Mouse (Mus musculus): Measurements from ENCODE around the gene Ppfia4. TPM values are rescaled to one million over a fixed set of nuclear protein-coding genes. Genes with fewer than 3 reads are reported as not detected.

Ppfia4 gene
- polyA plus RNA-seq, 1 experiment: 35.8 TPM

GRCm38 (mm10) chr1:134368777-134369337 is 36.1 kb upstream of the Ppfia4 start:
- TF ChIP-seq TCF12 (IDR thresholded peaks at IDR 0.05; ENCODE audit: insufficient read depth, poor library complexity, severe bottlenecking) (no peak), USF1 (IDR thresholded peaks at IDR 0.05; ENCODE audit: low read depth) (peak; percentile 18)
- Histone ChIP-seq H3K4me2 (ENCODE audit: low read depth) (no peak overlapping the region), H3K79me2 (ENCODE audit: control insufficient read depth, insufficient read depth) (no peaks in the 10 kb centered on the region), H3K36me3 (ENCODE audit: control insufficient read depth, insufficient read depth) (no peaks in the 10 kb centered on the region), H3ac (ENCODE audit: control insufficient read depth, insufficient read length) (no peak overlapping the region), H3K4me3 (no peak overlapping the region), H3K27me3 (ENCODE audit: control insufficient read depth, insufficient read depth, insufficient read length) (no peaks in the 10 kb centered on the region)

DNA sequence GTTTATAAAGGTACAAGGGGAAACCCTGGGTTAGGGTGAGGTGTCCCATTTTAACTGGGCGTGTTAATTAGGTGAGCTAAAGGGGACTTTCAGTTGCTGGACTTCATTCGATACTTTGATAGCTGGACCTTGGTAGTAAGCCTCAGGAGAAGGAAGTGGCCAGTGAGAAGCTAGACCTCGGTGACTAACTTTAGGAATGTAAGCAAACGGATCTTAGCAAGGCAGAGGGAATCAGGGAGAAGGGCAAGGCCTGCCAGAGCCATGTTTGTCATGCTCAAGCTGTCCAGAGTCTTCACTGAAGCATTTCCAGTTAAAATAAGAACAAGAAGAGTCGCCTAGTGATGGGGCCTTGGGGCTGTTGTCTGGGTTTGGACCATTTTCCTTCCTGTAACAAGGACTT is 32.8 kb upstream of the Ppfia4 start:
- Histone ChIP-seq H3K27me3 (ENCODE audit: control insufficient read depth, insufficient read depth, insufficient read length) (no peaks in the 10 kb centered on the region), H3K4me2 (ENCODE audit: low read depth) (no peak overlapping the region), H3K79me2 (ENCODE audit: control insufficient read depth, insufficient read depth) (peaks cover 10% of the 10 kb centered on the region), H3K36me3 (ENCODE audit: control insufficient read depth, insufficient read depth) (no peaks in the 10 kb centered on the region), H3ac (ENCODE audit: control insufficient read depth, insufficient read length) (no peak overlapping the region), H3K4me3 (no peak overlapping the region)
- TF ChIP-seq MYOD1 (IDR thresholded peaks at IDR 0.05; ENCODE audit: control insufficient read depth in 1 of 3, insufficient read length in 2 of 3, low read depth in 2 of 3) (no peak), TCF12 (IDR thresholded peaks at IDR 0.05; ENCODE audit: insufficient read depth, poor library complexity, severe bottlenecking) (no peak), POLR2AphosphoS2 (IDR thresholded peaks at IDR 0.05; ENCODE audit: insufficient read length, low read depth) (no peak), TCF3 (IDR thresholded peaks at IDR 0.05; ENCODE audit: insufficient read length, low read depth) (no peak), SRF (IDR thresholded peaks at IDR 0.05; ENCODE audit: control insufficient read depth, insufficient read length, low read depth) (no peak), REST (IDR thresholded peaks at IDR 0.05; ENCODE audit: insufficient read depth, insufficient read length) (no peak), MAX (IDR thresholded peaks at IDR 0.05; ENCODE audit: low read depth) (no peak)

GRCm38 (mm10) chr1:134363194-134363593 is 30.5 kb upstream of the Ppfia4 start:
- Histone ChIP-seq H3K4me3 (no peak overlapping the region), H3K4me2 (ENCODE audit: low read depth) (no peak overlapping the region), H3K27me3 (ENCODE audit: control insufficient read depth, insufficient read depth, insufficient read length) (no peaks in the 10 kb centered on the region), H3K79me2 (ENCODE audit: control insufficient read depth, insufficient read depth) (peaks cover 32% of the 10 kb centered on the region), H3K36me3 (ENCODE audit: control insufficient read depth, insufficient read depth) (peaks cover 12% of the 10 kb centered on the region), H3ac (ENCODE audit: control insufficient read depth, insufficient read length) (no peak overlapping the region)
- TF ChIP-seq MYOG (IDR thresholded peaks at IDR 0.05; ENCODE audit: control insufficient read depth in 1 of 3, insufficient read depth in 1 of 3, insufficient read length in 2 of 3, low read depth in 2 of 3) (no peak), POLR2AphosphoS2 (IDR thresholded peaks at IDR 0.05; ENCODE audit: insufficient read length, low read depth) (no peak)

- peak within 1 kb of the TSS; percentile 86 for H3K4me3 ChIP-seq
- no peaks in the 10 kb centered on the region for H3K27me3 ChIP-seq (ENCODE audit: control insufficient read depth, insufficient read depth, insufficient read length)
- H3K36me3 ChIP-seq (ENCODE audit: control insufficient read depth, insufficient read depth): peaks cover 16% of the 10 kb centered on the region
- H3K79me2 ChIP-seq (ENCODE audit: control insufficient read depth, insufficient read depth): peaks cover 43% of the 10 kb centered on the region
- H3ac ChIP-seq (ENCODE audit: control insufficient read depth, insufficient read length): peak within 1 kb of the TSS; percentile 18
- TF ChIP-seq POLR2AphosphoS2 (IDR thresholded peaks at IDR 0.05; ENCODE audit: insufficient read length, low read depth) (peak; percentile 99), E2F4 (IDR thresholded peaks at IDR 0.05; ENCODE audit: insufficient read depth) (no peak), MYOD1 (IDR thresholded peaks at IDR 0.05; ENCODE audit: control insufficient read depth in 1 of 3, insufficient read length in 2 of 3, low read depth in 2 of 3) (no peak), CEBPB (IDR thresholded peaks at IDR 0.05; ENCODE audit: insufficient read depth, poor library complexity, severe bottlenecking) (no peak), USF1 (IDR thresholded peaks at IDR 0.05; ENCODE audit: low read depth) (no peak), POLR2A (IDR thresholded peaks at IDR 0.05; ENCODE audit: insufficient read length, low read depth) (peak; percentile 96), REST (IDR thresholded peaks at IDR 0.05; ENCODE audit: insufficient read depth, insufficient read length) (peak; percentile 8), MAX (IDR thresholded peaks at IDR 0.05; ENCODE audit: low read depth) (no peak), MYOG (IDR thresholded peaks at IDR 0.05; ENCODE audit: control insufficient read depth in 1 of 3, insufficient read depth in 1 of 3, insufficient read length in 2 of 3, low read depth in 2 of 3) (peak in 1 of 3 experiments; percentile 16)
- H3K4me2 ChIP-seq (ENCODE audit: low read depth): peak within 1 kb of the TSS; percentile 90
These were observed 29.1 kb upstream of the Ppfia4 start, which contains the start of gene Tmem183a for GRCm38 (mm10) chr1:134361857-134362212. Gene Tmem183a, minus strand, starts transcription at chr1:134361979.

GRCm38 (mm10) chr1:134361195-134361856 is 28.6 kb upstream of the Ppfia4 start:
- peak overlapping the region; percentile 18 for H3ac ChIP-seq (ENCODE audit: control insufficient read depth, insufficient read length)
- peaks cover 17% of the 10 kb centered on the region for H3K36me3 ChIP-seq (ENCODE audit: control insufficient read depth, insufficient read depth)
- no peak for TF ChIP-seq USF1 (IDR thresholded peaks at IDR 0.05; ENCODE audit: low read depth)
- TF ChIP-seq TCF12 (IDR thresholded peaks at IDR 0.05; ENCODE audit: insufficient read depth, poor library complexity, severe bottlenecking): no peak
- TF ChIP-seq POLR2AphosphoS2 (IDR thresholded peaks at IDR 0.05; ENCODE audit: insufficient read length, low read depth): no peak
- TF ChIP-seq CEBPB (IDR thresholded peaks at IDR 0.05; ENCODE audit: insufficient read depth, poor library complexity, severe bottlenecking): no peak
- TF ChIP-seq TCF3 (IDR thresholded peaks at IDR 0.05; ENCODE audit: insufficient read length, low read depth): no peak
- TF ChIP-seq E2F4 (IDR thresholded peaks at IDR 0.05; ENCODE audit: insufficient read depth): no peak
- no peak for TF ChIP-seq SRF (IDR thresholded peaks at IDR 0.05; ENCODE audit: control insufficient read depth, insufficient read length, low read depth)
- no peak for TF ChIP-seq MYOD1 (IDR thresholded peaks at IDR 0.05; ENCODE audit: control insufficient read depth in 1 of 3, insufficient read length in 2 of 3, low read depth in 2 of 3)
- no peak for TF ChIP-seq MAX (IDR thresholded peaks at IDR 0.05; ENCODE audit: low read depth)
- H3K79me2 ChIP-seq (ENCODE audit: control insufficient read depth, insufficient read depth): peaks cover 43% of the 10 kb centered on the region
- peak overlapping the region; percentile 90 for H3K4me2 ChIP-seq (ENCODE audit: low read depth)
- H3K4me3 ChIP-seq: peak overlapping the region; percentile 86
- no peaks in the 10 kb centered on the region for H3K27me3 ChIP-seq (ENCODE audit: control insufficient read depth, insufficient read depth, insufficient read length)
